Mouse (Mus musculus) ES-Bruce4 (cell line): ENCODE data around the gene Vdac1. TPM values are rescaled to one million over a fixed set of nuclear protein-coding genes. Genes with fewer than 3 reads are reported as not detected.
A peak's percentile ranks its signal among the peaks of the same experiment; 100 is the strongest.

ENCODE experiments used
- H3K27ac ChIP-seq: 2 replicates; pipeline ENCODE4 v1.5.1; 2012; ENCODE audit warnings: low read length, inconsistent platforms; ENCODE audit not compliant: insufficient read depth
- H3K27me3 ChIP-seq: 2 replicates; pipeline ENCODE4 v1.6.1; 2012; ENCODE audit warnings: mild to moderate bottlenecking, low read length, inconsistent platforms; ENCODE audit not compliant: control insufficient read depth, poor library complexity, insufficient read depth, severe bottlenecking
- H3K36me3 ChIP-seq: 2 replicates; pipeline ENCODE4 v1.6.1; 2012; ENCODE audit warnings: inconsistent platforms, mild to moderate bottlenecking, low read length, moderate library complexity; ENCODE audit not compliant: control insufficient read depth, poor library complexity, insufficient read depth, severe bottlenecking
- H3K4me1 ChIP-seq: one replicate; pipeline ENCODE4 v1.8.1; 2011; ENCODE audit warnings: low read length; ENCODE audit not compliant: control insufficient read depth, insufficient read depth
- H3K4me3 ChIP-seq: 2 replicates; pipeline ENCODE4 v1.5.1; 2011; ENCODE audit warnings: low read depth, mild to moderate bottlenecking, low read length
- H3K9ac ChIP-seq: 2 replicates; pipeline ENCODE4 v1.6.1; 2012; ENCODE audit warnings: low read depth, mild to moderate bottlenecking, inconsistent platforms; ENCODE audit not compliant: poor library complexity, severe bottlenecking
- H3K9me3 ChIP-seq: replicated peaks from 2 replicates; pipeline ENCODE4 v1.6.1; 2012; ENCODE audit warnings: mild to moderate bottlenecking, low read length, inconsistent platforms; ENCODE audit not compliant: control insufficient read depth, poor library complexity, insufficient read depth, severe bottlenecking
- CTCF ChIP-seq: IDR thresholded peaks from one replicate; pipeline ENCODE4 v1.8.1; 2011; ENCODE audit warnings: low read depth, low read length
- EP300 ChIP-seq: IDR thresholded peaks from 2 replicates; pipeline ENCODE4 v1.6.1; 2011; ENCODE audit warnings: low read depth, low read length; ENCODE audit not compliant: insufficient read depth
- POLR2A ChIP-seq: IDR thresholded peaks from one replicate; pipeline ENCODE4 v1.8.1; 2011; ENCODE audit warnings: low read length; ENCODE audit not compliant: insufficient read depth
- polyA plus RNA-seq: library from polyadenylated mRNA; stranded (reverse); fragments of >200 nt; gene quantifications from 2 replicates; pipeline ENCODE4 v1.2.4, GENCODE M21; 2011; ENCODE audit warnings: low read depth; ENCODE audit not compliant: missing spikeins, insufficient read depth, insufficient read length

Vdac1 gene
- polyA plus RNA-seq, 1 experiment: 491 TPM

DNA sequence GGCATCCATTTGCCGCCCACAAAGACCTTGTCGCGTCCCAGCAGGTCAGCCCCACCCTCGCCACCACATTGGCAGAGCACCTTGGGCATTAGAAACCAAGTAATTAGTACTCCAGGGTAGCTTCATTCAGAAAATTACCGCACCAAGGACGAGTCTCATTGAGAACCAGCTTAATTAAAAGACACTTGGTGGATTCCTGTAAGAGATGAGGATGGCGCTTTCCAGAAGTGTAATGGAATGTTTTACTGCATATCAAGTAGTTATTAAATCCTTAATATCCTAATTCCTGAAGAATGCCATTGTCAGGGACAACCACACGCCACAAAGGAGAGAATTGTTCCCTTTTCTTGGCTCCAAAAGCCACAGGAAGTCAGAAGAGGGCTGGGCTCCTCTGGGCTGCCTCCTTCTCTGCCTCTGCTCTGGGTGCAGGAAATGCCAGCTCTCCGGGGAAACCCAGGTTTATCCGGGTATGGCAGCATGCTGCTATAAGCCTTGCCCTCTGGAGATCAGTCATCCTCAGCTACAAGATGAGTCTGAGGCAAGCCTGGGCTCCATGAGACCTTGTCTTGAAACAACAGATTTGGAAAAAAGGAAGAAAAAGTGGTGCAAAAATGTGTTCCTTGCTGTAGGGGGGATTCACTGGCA is 22.9 kb upstream of the Vdac1 start:
- no peaks in the 10 kb centered on the region for H3K27me3 ChIP-seq
- no peak overlapping the region for H3K9ac ChIP-seq
- TF ChIP-seq POLR2A: no peak
- TF ChIP-seq CTCF: no peak
- H3K4me1 ChIP-seq: peaks cover 8% of the 10 kb centered on the region
- no peak overlapping the region for H3K4me3 ChIP-seq
- H3K9me3 ChIP-seq: no peaks in the 10 kb centered on the region
- no peaks in the 10 kb centered on the region for H3K36me3 ChIP-seq
- H3K27ac ChIP-seq: no peak overlapping the region

DNA sequence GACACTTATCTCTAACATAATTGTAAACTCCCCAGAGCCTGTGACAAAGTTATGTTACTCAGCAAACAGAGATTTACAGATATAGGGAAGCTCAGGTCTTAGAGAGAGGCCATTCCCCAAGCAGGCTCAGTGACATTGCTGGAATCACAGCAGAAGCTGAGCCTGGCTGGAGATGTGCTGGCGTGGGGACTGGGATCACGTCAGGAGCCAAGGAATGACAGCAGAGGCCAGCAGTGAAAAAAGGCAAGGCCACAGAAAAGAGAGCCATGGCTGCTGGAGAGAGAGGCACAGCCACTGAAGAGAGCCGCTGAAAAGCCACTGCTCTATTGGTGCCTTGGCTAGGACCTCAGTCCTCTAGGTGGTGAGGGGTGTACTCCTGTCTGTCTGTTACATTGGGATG is 22.3 kb upstream of the Vdac1 start:
- Histone ChIP-seq H3K27me3 (no peaks in the 10 kb centered on the region), H3K9me3 (no peaks in the 10 kb centered on the region), H3K36me3 (no peaks in the 10 kb centered on the region), H3K4me1 (peaks cover 8% of the 10 kb centered on the region), H3K27ac (no peak overlapping the region), H3K4me3 (no peak overlapping the region), H3K9ac (no peak overlapping the region)
- no peak for TF ChIP-seq POLR2A
- no peak for TF ChIP-seq EP300
- TF ChIP-seq CTCF: no peak

DNA sequence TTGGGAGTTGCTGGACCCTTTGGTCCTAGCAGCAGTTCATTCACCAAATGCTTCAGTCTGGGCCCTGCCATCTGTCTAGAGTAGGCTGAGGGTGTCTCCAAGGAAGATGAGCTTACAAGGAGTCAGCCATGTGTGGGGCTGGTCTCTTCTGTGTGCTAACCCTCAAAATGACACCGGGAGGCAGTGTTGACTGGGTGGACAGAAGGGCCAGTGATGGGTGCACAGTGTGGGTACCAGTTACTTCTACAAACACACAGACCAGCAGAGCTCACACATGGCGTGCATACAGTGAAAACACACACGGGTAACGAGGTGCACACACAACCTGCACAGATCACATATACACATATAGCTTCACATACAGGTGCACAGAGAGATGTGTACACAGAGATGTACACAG is 21.6 kb upstream of the Vdac1 start:
- no peak overlapping the region for H3K9ac ChIP-seq
- TF ChIP-seq EP300: no peak
- no peak for TF ChIP-seq CTCF
- no peak for TF ChIP-seq POLR2A

DNA sequence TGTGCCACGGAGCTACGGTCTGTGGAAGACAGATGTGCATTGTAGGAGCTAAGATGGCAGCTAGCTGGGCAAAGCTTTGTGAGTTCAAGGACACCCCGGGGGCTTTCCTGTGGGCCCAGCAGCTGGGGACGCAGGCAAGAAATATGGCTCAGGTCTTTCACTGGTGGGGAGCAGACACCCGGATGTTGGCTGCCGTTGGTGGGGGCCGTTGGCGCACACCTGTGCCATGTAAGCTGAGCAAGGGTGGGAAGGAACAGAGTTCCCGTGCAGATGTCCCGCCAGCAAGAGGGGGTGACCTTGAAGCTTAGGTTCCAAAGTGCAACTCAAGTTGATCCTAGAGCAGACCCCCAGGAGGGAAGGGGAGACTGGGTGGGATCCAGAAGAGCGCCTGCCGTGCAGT is 21.1 kb upstream of the Vdac1 start:
- no peaks in the 10 kb centered on the region for H3K36me3 ChIP-seq
- H3K9me3 ChIP-seq: no peaks in the 10 kb centered on the region
- no peak for TF ChIP-seq POLR2A
- TF ChIP-seq EP300: no peak
- TF ChIP-seq CTCF: no peak
- H3K9ac ChIP-seq: no peak overlapping the region
- no peaks in the 10 kb centered on the region for H3K27me3 ChIP-seq
- peaks cover 8% of the 10 kb centered on the region for H3K4me1 ChIP-seq
- no peak overlapping the region for H3K27ac ChIP-seq
- 0 out of 2 replicates have a peak overlapping the region, but pooled peaks have one; percentile 11 for H3K4me3 ChIP-seq

More for the DNA sequence above, 21.6 kb upstream of the Vdac1 start:
- 0 out of 2 replicates have a peak overlapping the region, but pooled peaks have one; percentile 7 for H3K4me3 ChIP-seq
- no peaks in the 10 kb centered on the region for H3K27me3 ChIP-seq
- peaks cover 8% of the 10 kb centered on the region for H3K4me1 ChIP-seq
- H3K9me3 ChIP-seq: no peaks in the 10 kb centered on the region
- H3K27ac ChIP-seq: no peak overlapping the region
- H3K36me3 ChIP-seq: no peaks in the 10 kb centered on the region

DNA sequence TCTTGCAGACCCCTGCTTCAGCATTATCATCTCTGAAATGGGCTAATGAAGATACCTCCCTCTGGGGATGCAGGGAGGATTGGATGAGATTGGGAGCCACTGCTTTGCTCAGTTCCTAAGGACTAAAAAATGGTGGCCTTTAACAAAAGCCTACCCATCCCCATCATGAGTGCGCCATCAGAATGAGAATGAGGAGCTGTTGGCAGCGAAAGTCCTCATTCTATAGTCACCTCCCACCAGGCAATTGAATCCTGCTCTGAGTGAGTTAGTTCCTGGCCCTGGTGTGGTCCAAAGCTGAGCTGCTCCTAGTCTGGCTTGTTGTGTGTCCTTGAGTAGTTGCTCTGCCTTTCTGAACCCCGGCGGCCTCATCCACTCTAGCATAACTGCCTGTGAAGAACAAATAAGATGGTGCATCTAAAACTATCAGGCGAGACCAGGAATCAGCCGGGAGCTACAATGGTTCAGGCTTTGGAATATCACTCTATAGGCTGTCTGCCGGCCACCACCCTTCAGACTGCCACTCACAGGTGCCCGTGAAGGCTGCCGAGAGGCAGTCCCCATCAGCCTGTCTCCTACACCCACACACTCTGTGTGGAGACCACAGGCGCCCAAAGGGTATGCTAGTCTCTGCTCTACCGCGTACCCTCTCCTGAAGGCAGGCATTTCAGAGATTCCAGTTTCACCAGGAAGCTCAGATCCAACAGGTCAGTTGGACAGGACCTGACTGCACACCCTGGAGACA is 20.4 kb upstream of the Vdac1 start:
- H3K4me3 ChIP-seq: peak overlapping the region; percentile 16
- H3K9ac ChIP-seq: peak overlapping the region; percentile 22; the same call in 1 of the 2 replicates
- no peaks in the 10 kb centered on the region for H3K36me3 ChIP-seq
- peak overlapping the region; percentile 29 for H3K27ac ChIP-seq
- no peak for TF ChIP-seq POLR2A
- TF ChIP-seq EP300: 0 out of 2 replicates have a peak, but pooled peaks have one; percentile 50
- no peaks in the 10 kb centered on the region for H3K9me3 ChIP-seq
- peaks cover 8% of the 10 kb centered on the region for H3K4me1 ChIP-seq
- H3K27me3 ChIP-seq: no peaks in the 10 kb centered on the region

DNA sequence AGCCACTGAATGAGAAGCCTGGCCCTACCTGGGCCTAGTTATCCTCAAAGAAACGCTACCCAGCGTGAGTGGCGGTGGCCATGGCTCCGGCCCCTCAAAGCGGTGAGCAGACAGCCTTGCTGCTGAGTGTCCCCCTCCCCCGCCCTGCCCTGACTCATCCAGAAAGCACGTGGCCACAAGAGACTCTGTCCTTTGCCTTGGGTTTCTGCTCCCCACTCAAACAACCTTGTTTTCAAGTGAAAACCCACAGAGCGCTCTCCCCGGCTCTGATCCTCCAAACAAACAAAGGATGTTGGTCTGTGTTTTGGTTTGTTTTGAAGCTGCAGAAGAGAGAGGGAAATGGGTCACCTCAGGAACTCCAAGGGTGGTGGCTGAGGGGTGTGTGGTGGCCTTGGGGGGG is 19.7 kb upstream of the Vdac1 start:
- no peak overlapping the region for H3K4me3 ChIP-seq
- H3K27ac ChIP-seq: peak overlapping the region; percentile 29; the same call in 1 of the 2 replicates
- peaks cover 8% of the 10 kb centered on the region for H3K4me1 ChIP-seq
- TF ChIP-seq EP300 (no peak), POLR2A (no peak), CTCF (no peak)
- H3K9ac ChIP-seq: 0 out of 2 replicates have a peak overlapping the region, but pooled peaks have one; percentile 22
- no peaks in the 10 kb centered on the region for H3K27me3 ChIP-seq
- H3K36me3 ChIP-seq: no peaks in the 10 kb centered on the region
- no peaks in the 10 kb centered on the region for H3K9me3 ChIP-seq
